ENCODE assay signal across 11 mouse cellular contexts in the genomic region with DNA sequence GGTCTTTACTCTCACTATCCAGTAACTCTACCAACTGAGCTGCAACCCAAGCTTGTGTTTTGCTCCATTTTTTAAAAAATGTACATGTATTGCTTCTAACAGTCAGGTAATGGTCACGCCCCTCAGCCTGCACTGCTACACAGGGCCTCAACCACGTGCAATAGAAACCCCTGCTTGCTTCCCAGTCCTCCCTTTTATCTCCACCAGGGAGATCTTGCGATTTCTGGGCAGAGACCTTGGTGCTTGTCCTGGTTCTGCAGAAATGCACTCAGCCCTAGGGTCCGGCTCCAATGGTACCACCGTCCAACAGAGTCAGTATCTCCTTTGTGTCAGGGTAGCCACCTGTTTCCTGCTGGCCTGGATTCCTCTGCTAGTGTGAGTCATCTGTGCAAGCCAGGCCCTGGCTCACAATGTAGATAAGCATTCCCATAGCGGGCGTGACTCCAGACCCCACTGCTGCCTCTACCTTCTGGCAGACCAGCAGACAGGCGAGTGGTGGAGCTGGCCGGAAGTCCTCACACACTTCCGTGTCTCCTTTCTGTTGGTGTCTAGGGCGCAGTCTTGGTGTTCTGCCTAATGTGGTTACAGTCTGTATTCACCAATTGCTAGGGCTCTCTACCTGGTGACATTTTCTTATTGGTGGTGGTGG. TPM values are rescaled to one million over a fixed set of nuclear protein-coding genes. Genes with fewer than 3 reads are reported as not detected.
DNase-seq lines count a peak whose midpoint lies in the region; ATAC-seq lines count a peak whose summit lies in the region.
"Had no signal": no experiment of that assay in that cellular context is flagged by ENCODE, and none has a peak within 500 bp of the region (broad histone marks: within the 10 kb centered on the region; RNA-seq: fewer than 3 reads in every experiment).

No protein-coding gene starts in this region.

- DNase-seq in kidney, adult 11 months = no peak
- DNase-seq in adrenal gland, postnatal 25 days = peak; percentile 43
- DNase-seq in heart, adult 9 months (ENCODE audit: low spot score in 2 of 2) = peak; percentile 67 to 80
- DNase-seq in thymus, postnatal 4 days = peak; percentile 58
- DNase-seq in midbrain, embryonic 10.5 days (ENCODE audit: low spot score) = no peak
- DNase-seq in left cerebral cortex, postnatal 36 days (ENCODE audit: low spot score in 2 of 2) = no peak

- no peaks in the 10 kb centered on the region for H3K9me3 ChIP-seq in kidney, embryonic 14.5 days (ENCODE audit: control insufficient read depth, low read length)
- H3K9me3 ChIP-seq in liver, embryonic 16.5 days (replicated peaks; ENCODE audit: control insufficient read depth, low read length) = no peaks in the 10 kb centered on the region
- no peaks in the 10 kb centered on the region for H3K9me3 ChIP-seq in midbrain, embryonic 10.5 days (replicated peaks)
- H3K9me3 ChIP-seq: hindbrain, embryonic 15.5 days had no signal

- no peak overlapping the region for H3K9ac ChIP-seq in kidney, embryonic 14.5 days (ENCODE audit: low read depth, low read length)
- H3K9ac ChIP-seq in liver, embryonic 16.5 days (ENCODE audit: low read depth, low read length) = no peak overlapping the region
- H3K9ac ChIP-seq: hindbrain, embryonic 15.5 days had no signal

- H3K4me3 ChIP-seq in kidney, embryonic 14.5 days (ENCODE audit: low read length) = no peak overlapping the region
- no peak overlapping the region for H3K4me3 ChIP-seq in liver, embryonic 16.5 days (ENCODE audit: low read depth, low read length)
- no peak overlapping the region for H3K4me3 ChIP-seq in midbrain, embryonic 10.5 days
- H3K4me3 ChIP-seq: hindbrain, embryonic 15.5 days had no signal

- no peaks in the 10 kb centered on the region for H3K27me3 ChIP-seq in kidney, embryonic 14.5 days (ENCODE audit: control insufficient read depth, insufficient read depth, low read length)
- no peaks in the 10 kb centered on the region for H3K27me3 ChIP-seq in liver, embryonic 16.5 days (ENCODE audit: control insufficient read depth, insufficient read depth, low read depth, low read length)
- H3K27me3 ChIP-seq in midbrain, embryonic 10.5 days (ENCODE audit: low read depth, poor library complexity, severe bottlenecking) = no peaks in the 10 kb centered on the region
- H3K27me3 ChIP-seq: hindbrain, embryonic 15.5 days; Patski had no signal

- no peak overlapping the region for H3K27ac ChIP-seq in kidney, embryonic 14.5 days (ENCODE audit: low read depth, low read length)
- no peak overlapping the region for H3K27ac ChIP-seq in liver, embryonic 16.5 days (ENCODE audit: low read length)
- H3K27ac ChIP-seq in midbrain, embryonic 10.5 days (replicated peaks) = no peak overlapping the region
- H3K27ac ChIP-seq: hindbrain, embryonic 15.5 days had no signal

- no peaks in the 10 kb centered on the region for H3K36me3 ChIP-seq in kidney, embryonic 14.5 days (ENCODE audit: control insufficient read depth, insufficient read depth, low read length)
- no peaks in the 10 kb centered on the region for H3K36me3 ChIP-seq in liver, embryonic 16.5 days (ENCODE audit: control insufficient read depth, insufficient read depth)
- no peaks in the 10 kb centered on the region for H3K36me3 ChIP-seq in midbrain, embryonic 10.5 days
- H3K36me3 ChIP-seq: hindbrain, embryonic 15.5 days had no signal

- H3K4me1 ChIP-seq in kidney, embryonic 14.5 days (ENCODE audit: control insufficient read depth, insufficient read depth, low read length) = no peaks in the 10 kb centered on the region
- H3K4me1 ChIP-seq in liver, embryonic 16.5 days (ENCODE audit: control insufficient read depth, low read depth, low read length) = peaks cover 5% of the 10 kb centered on the region
- 0 out of 2 replicates have a peak, but pooled peaks cover 3% of the 10 kb centered on the region for H3K4me1 ChIP-seq in midbrain, embryonic 10.5 days
- H3K4me1 ChIP-seq: hindbrain, embryonic 15.5 days had no signal

- no peak overlapping the region for H3K4me2 ChIP-seq in kidney, embryonic 14.5 days (replicated peaks; ENCODE audit: low read depth, low read length)
- H3K4me2 ChIP-seq in liver, embryonic 16.5 days (ENCODE audit: low read depth, low read length) = no peak overlapping the region
- H3K4me2 ChIP-seq: hindbrain, embryonic 15.5 days had no signal

- intact Hi-C loops in left cerebral cortex, postnatal 36 days (cut with DNase I) = no loop called here

- 74% methylated on average over 11 of the region's 11 CpGs for WGBS in kidney, embryonic 14.5 days
- WGBS in liver, embryonic 16.5 days (ENCODE audit: insufficient replicate concordance) = 15% methylated on average over 11 of the region's 11 CpGs
- 84% methylated on average over 11 of the region's 11 CpGs for WGBS in midbrain, embryonic 10.5 days

- peak; percentile 39; the same call in 1 of the 2 replicates for ATAC-seq in kidney, embryonic 14.5 days (ENCODE audit: low FRiP score, low TSS enrichment)
- peak; percentile 55; the same call in 1 of the 2 replicates for ATAC-seq in liver, embryonic 16.5 days (ENCODE audit: low read depth)
- ATAC-seq: Patski had no signal

RNA-seq across cellular contexts. Expression of a gene that starts 27.6 kb away (rescaled TPM):
- 5.4 and 19.7 TPM in 2 replicates for polyA plus RNA-seq in kidney, embryonic 14.5 days (2014; fragmentation: Nextera tagmentation; extraction: Ambion mirVana)
- 29.5 and 29.9 TPM in 2 replicates for total RNA-seq in adrenal gland, postnatal 25 days (2021)
- polyA plus RNA-seq in liver, embryonic 16.5 days (2015; fragmentation: Nextera tagmentation; extraction: Ambion mirVana) = 5.3 and 6.3 TPM in 2 replicates
- 8.1 and 12.1 TPM in 2 replicates for polyA plus RNA-seq in midbrain, embryonic 10.5 days (2016; fragmentation: Nextera tagmentation; extraction: Ambion mirVana)
- 100 to 1,000 TPM in 1 of 2 experiments, 10 to 100 TPM in 1; 77.5 to 101 TPM for total RNA-seq in left cerebral cortex, postnatal 36 days (2021)

RNA-seq across cellular contexts. Expression of a gene that starts 44.0 kb away (rescaled TPM):
- 6.3 and 6.5 TPM in 2 replicates for polyA plus RNA-seq in kidney, embryonic 14.5 days (2014; fragmentation: Nextera tagmentation; extraction: Ambion mirVana)
- 16.5 and 18.0 TPM in 2 replicates for total RNA-seq in adrenal gland, postnatal 25 days (2021)
- polyA plus RNA-seq in liver, embryonic 16.5 days (2015; fragmentation: Nextera tagmentation; extraction: Ambion mirVana) = 1.3 and 1.4 TPM in 2 replicates
- 0.68 and 0.72 TPM in 2 replicates for polyA plus RNA-seq in midbrain, embryonic 10.5 days (2016; fragmentation: Nextera tagmentation; extraction: Ambion mirVana)
- total RNA-seq in left cerebral cortex, postnatal 36 days (2021) = 10 to 100 TPM; 29.6 to 31.5 TPM
- total RNA-seq: neutrophil, adult 5-6 weeks had no signal

Comparison
In these comparisons a context has a peak if more than half of its experiments do, and no peak if none do; other contexts are left out.
1. DNase-seq: peak in adrenal gland, postnatal 25 days (single experiment), heart, adult 9 months (2 of 2) and thymus, postnatal 4 days (single experiment); none in kidney, adult 11 months (single experiment), midbrain, embryonic 10.5 days (single experiment) and left cerebral cortex, postnatal 36 days (0 of 2).